Mouse (Mus musculus) layer of hippocampus, adult 2 months (tissue): ENCODE measurements around the gene Rtl1. TPM values are rescaled to one million over a fixed set of nuclear protein-coding genes. Genes with fewer than 3 reads are reported as not detected.

ENCODE experiments used
- DNase-seq, 2 experiments: peaks; one replicate each; pipeline ENCODE4 v3.0.0; 2022; ENCODE audit warnings: low spot score in 2 of 2
- H3K27ac ChIP-seq: fragments of 200-600 bp; 2 replicates; pipeline ENCODE4 v1.8.1; 2022
- H3K4me3 ChIP-seq: fragments of 200-600 bp; 2 replicates; pipeline ENCODE4 v1.8.1; 2022; ENCODE audit warnings: mild to moderate bottlenecking
- CTCF ChIP-seq: fragments of 200-600 bp; conservative IDR thresholded peaks from 2 replicates; pipeline ENCODE4 v1.8.1; 2022; ENCODE audit warnings: antibody characterized with exemption, mild to moderate bottlenecking, moderate library complexity
- total RNA-seq, 2 experiments: library from RNA; stranded (reverse); gene quantifications; 2 replicates each; pipeline ENCODE4 v1.2.3; 2021

The Rtl1 gene
- total RNA-seq, 2 experiments from 2014 or later: 0.10 to 0.15 TPM

DNA sequence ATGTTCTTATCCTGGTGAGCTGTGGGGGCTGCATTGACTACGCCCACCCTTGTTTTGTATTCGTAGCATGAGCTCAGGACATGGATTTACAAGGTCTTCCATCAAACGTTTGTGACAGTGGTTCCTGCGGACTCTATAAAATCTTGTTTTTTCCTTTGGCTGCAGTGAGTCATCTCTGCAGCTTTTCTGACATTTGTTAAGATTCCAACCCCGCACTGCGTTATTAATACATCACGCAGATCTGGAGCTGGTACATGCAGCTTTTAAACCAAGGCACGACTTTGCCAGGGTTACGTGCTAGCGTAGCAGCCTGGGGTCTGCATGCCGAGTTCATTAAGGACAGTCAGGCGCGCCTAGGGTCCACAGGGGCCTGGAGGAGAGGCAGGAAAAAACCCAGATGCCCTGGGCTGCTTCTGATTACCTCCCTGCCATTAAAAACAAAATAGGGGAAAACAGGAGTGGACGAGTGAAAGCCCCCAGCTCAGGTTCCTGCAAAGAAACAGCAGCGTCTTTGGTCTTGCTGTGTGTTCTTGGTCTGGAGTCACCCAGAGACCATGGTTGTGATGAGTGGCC, 44.2 kb downstream of the Rtl1 start:
- DNase-seq: no peak
- no peak for TF ChIP-seq CTCF
- Histone ChIP-seq H3K4me3 (no peak overlapping the region), H3K27ac (peak overlapping the region; percentile 67)

DNA sequence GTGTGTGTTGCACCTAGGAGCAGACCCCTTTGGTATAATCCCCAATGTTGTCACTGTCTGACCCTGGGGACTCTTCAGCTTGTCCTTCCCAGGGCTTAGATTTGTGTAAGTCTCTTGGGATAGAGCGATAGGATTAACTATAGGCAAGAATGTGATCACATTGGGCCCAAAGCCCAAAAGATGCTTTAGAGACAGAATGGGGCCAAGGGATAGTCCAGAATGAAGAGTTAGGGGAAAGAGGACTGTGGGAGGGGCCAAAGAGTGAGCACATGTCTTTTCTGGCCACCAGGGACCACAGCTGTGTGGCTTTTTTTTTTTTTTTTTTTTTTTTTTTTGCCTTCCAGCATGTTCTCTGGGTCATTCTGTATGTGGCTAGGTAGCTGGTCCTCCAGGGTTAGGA, 46.6 kb downstream of the Rtl1 start:
- Histone ChIP-seq H3K27ac (no peak overlapping the region), H3K4me3 (no peak overlapping the region)
- no peak for TF ChIP-seq CTCF
- no peak for DNase-seq

DNA sequence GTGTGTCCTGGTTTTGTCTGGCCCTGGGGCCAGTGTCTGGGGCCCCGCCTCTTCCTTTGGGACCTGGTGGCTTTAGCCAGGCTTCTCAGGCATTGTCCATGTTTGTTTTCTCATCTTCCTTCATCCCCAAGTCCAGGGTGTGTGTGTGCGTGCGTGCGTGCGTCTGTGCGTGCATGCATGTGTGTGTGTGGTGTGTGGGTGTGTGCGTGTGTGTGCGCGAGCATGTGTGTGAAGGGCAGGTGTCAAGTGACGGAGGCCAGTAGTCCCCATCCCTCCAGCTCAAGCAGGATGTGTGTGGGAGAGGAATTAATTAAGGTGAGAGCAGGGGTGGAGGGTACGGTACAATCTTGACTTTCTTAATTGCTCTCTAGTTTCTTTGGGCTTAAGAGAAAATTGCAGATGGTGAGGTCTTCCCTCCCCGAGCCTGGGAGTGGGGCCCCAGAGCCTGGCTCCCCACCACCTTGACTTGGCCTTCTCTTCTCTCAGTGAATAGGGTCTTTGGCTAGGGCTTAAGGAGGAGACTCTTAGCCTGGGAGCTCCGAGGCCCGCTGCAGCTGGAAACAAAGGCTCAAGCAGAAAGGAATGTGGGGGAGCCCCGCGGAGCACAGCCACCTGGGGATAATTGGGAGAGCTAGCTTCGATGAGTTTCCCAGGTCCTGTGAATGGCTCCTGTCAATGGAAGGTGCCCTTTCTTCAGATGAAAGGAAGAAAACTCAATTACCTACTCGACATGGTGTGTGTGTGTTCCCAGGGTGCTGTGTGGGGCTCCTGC, 47.2 kb downstream of the Rtl1 start:
- Histone ChIP-seq H3K27ac (no peak overlapping the region), H3K4me3 (no peak overlapping the region)
- no peak for TF ChIP-seq CTCF
- DNase-seq: no peak

DNA sequence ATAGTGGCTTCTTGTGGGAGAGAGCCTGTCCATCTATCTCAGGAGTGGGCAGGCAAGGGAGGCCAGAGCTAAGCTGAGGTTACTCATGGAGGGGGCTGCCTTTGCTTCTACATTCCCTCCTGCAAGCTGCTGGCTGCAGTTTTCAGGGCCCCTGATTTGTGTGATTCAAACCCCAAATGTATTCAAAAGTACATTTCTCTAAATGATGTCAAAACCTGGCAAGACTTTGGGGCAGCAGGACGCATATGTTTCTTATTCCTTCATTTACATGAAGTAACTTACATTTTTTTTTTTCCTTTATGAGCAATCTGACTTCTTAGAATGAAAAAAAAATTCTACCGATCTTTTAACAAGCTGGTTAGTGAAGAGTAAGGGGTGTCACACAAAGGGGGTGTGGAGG, 48.4 kb downstream of the Rtl1 start:
- no peak for DNase-seq
- no peak overlapping the region for H3K27ac ChIP-seq
- TF ChIP-seq CTCF: no peak
- H3K4me3 ChIP-seq: no peak overlapping the region

DNA sequence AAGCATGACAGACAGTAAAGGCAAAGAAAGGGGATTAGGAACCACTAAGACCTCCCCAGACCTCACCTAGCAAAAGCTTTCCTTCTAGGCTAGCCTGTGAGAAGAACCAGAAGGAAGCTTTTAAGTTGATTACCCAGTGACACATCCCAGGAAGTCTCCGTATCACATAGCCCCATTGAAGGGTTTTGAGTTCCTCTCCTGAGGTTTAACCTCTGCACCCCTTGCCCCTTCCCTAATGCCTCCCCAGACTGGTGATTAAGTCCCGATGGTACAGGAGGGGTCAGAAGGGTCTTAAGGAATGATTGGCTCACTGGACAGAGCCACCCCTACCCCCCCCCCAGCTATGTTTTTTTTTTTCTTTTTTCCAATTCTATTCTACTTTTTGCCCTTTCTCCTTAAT, 53.0 kb downstream of the Rtl1 start:
- no peak overlapping the region for H3K27ac ChIP-seq
- H3K4me3 ChIP-seq: no peak overlapping the region
- TF ChIP-seq CTCF: no peak
- DNase-seq: no peak

GRCm38 (mm10) chr12:109545875-109546732, 54.0 kb downstream of the Rtl1 start:
- H3K27ac ChIP-seq: no peak overlapping the region
- TF ChIP-seq CTCF: no peak

GRCm38 (mm10) chr12:109543281-109543923, 56.7 kb downstream of the Rtl1 start:
- no peak for TF ChIP-seq CTCF
- no peak overlapping the region for H3K27ac ChIP-seq
- peak overlapping the region; percentile 30; the same call in 1 of the 2 replicates for H3K4me3 ChIP-seq
- no peak for DNase-seq

More at GRCm38 (mm10) chr12:109545875-109546732, 54.0 kb downstream of the Rtl1 start:
- no peak overlapping the region for H3K4me3 ChIP-seq
- no peak for DNase-seq

DNA sequence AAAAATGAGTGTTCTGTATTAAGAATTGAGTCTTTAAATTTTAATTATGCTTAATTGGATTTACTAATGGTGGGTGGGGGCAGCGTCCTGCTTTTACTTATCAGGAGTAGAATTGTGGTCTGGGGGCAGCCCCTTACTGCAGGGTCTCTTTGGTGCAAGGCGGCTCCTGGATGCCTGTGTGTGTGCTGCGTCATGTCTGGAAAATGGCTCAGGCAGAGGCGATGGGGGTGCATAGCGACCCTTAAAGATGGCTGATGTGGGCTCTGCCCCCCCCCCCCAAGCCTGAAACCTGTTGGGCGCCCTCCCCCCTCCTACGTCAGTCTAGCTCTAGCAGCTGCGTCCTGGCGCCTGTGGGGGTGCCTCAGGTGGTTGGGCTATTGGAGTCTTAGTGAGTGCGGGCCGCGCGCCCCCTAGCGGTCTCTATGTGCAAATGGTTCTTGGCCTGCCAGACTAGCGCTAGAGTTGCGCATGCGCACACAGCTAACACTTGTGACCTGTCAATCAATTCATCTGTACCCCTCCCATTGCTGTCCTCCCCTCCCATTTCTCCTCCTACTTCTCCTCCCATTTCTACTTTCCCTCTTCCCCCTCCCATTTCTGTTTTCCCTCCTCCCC, 57.4 kb downstream of the Rtl1 start:
- peak overlapping the region; percentile 75 for H3K27ac ChIP-seq
- H3K4me3 ChIP-seq: peak overlapping the region; percentile 64
- DNase-seq: peak; percentile 70 to 90
- peak; percentile 78 for TF ChIP-seq CTCF

DNA sequence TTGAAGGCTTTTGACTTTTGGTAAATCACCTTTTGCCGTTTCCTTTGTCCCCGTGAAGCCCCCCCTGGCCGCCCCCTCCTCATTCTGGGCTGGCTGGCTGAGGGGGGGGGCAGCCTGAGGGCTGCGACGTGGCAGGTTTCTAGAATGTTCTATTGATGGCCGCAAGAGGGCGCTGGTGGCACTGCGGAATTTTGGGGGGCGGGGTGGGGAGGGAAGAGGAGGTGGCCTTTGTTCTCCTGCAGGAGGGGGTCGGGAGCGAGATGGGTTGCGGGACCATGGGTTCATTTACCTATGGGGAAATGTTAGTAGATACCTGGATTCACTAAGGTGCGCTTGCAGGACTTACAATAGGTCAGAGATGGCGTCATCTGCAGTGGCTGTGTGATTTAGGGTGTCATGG, 58.1 kb downstream of the Rtl1 start:
- peak in 1 of 2 experiments; percentile 45 for DNase-seq
- peak; percentile 68 for TF ChIP-seq CTCF
- Histone ChIP-seq H3K27ac (peak overlapping the region; percentile 95), H3K4me3 (peak overlapping the region; percentile 64)

- TF ChIP-seq CTCF: no peak
- peak overlapping the region; percentile 64 for H3K4me3 ChIP-seq
- DNase-seq: no peak
- peak overlapping the region; percentile 95 for H3K27ac ChIP-seq
Observed at GRCm38 (mm10) chr12:109541540-109541899, 58.6 kb downstream of the Rtl1 start.

DNA sequence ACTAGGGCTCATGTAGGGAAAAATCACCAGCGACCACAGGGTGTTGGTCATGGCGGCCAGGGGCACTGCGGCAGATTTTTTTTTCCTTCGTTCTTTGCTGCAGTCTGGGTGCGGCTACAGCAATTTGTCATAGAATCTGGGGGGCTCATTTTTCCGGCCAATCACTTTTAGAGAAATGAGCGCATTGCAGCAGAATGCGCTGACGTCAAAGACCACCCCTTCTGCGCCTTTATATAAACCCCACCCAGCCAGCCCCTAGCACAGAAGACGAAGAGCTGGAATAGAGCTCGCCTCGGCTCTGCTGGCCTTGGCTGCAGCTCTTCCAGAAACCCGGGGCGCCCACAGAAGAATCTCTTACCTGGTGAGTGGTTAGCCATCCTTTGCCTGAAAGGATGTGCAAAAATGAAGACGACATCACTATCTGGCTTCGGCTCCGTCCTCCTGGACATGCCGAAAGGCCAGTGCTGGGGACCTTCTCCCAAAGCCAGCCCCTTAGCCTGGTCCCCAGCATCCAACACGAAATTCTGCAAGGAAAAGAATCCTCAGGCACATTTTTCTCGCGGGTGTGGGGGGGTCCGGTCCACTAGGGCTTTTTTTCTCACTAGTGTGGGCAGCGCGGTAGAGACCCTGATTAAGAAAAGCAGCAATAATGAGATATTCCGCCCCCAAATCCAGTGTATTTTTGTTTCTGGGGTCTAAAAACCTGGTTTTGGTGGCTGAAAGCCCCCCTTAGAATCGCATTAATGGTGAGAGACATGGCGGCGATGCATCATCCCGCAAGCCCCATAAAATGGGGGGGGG, 59.2 kb downstream of the Rtl1 start:
- DNase-seq: peak; percentile 76 to 80

More for the DNA sequence above, 59.2 kb downstream of the Rtl1 start:
- Histone ChIP-seq H3K27ac (peak overlapping the region; percentile 95), H3K4me3 (peak overlapping the region; percentile 64)
- TF ChIP-seq CTCF: no peak
